Mouse (Mus musculus) lung, adult 2 months (tissue): ENCODE results near the gene Gm49322. TPM values are rescaled to one million over a fixed set of nuclear protein-coding genes. Genes with fewer than 3 reads are reported as not detected.

Experiments
- DNase-seq: peaks from one replicate; pipeline ENCODE4 v3.0.0; 2022
- H3K4me1 ChIP-seq: fragments of 200-500 bp; 2 replicates; pipeline ENCODE4 v1.6.1; 2011; ENCODE audit warnings: low read length; ENCODE audit not compliant: control insufficient read depth, insufficient read depth
- H3K4me3 ChIP-seq: fragments of 200-500 bp; replicated peaks from 2 replicates; pipeline ENCODE3; 2011; ENCODE audit warnings: low read depth, mild to moderate bottlenecking, control low read depth, low read length; ENCODE audit errors: extremely low read depth
- CTCF ChIP-seq: fragments of 200-500 bp; IDR thresholded peaks from 2 replicates; pipeline ENCODE4 v1.5.1; 2011; ENCODE audit warnings: mild to moderate bottlenecking, low read length, control low read depth; ENCODE audit not compliant: insufficient read depth
- POLR2A ChIP-seq: fragments of 200-500 bp; IDR thresholded peaks from 2 replicates; pipeline ENCODE4 v1.6.1; 2011; ENCODE audit warnings: low read depth, mild to moderate bottlenecking, control low read depth, low read length, borderline replicate concordance; ENCODE audit errors: extremely low read depth
- WGBS: fragments of 180-500 bp; shearing (Covaris S2); methylation state at CpG from one replicate; pipeline ENCODE4 v1.1.7; 2018; 5-methylcytosine and 5-hydroxymethylcytosine counted together
- polyA plus RNA-seq: library from polyadenylated mRNA; depleted of rRNA; stranded (reverse); fragments of >200 nt; gene quantifications from 2 replicates; pipeline ENCODE4 v1.2.3, GENCODE M21; 2012

Gene Gm49322
- polyA plus RNA-seq, 1 experiment, result 2.2 TPM

- no peak for DNase-seq
- 88% methylated on average over 2 of the region's 2 CpGs for WGBS
- H3K4me3 ChIP-seq, result no peak overlapping the region
- TF ChIP-seq CTCF, result no peak
- no peak for TF ChIP-seq POLR2A
- H3K4me1 ChIP-seq, result 0 out of 2 replicates have a peak, but pooled peaks cover 2% of the 10 kb centered on the region
Measured at GRCm38 (mm10) chr10:80572477-80572876, 33.3 kb upstream of the Gm49322 start.

- TF ChIP-seq POLR2A, result no peak
- no peak for TF ChIP-seq CTCF
- Histone ChIP-seq H3K4me3 (no peak overlapping the region), H3K4me1 (0 out of 2 replicates have a peak, but pooled peaks cover 2% of the 10 kb centered on the region)
- WGBS, result 64% methylated on average over 9 of the region's 9 CpGs
- no peak for DNase-seq
Measured at GRCm38 (mm10) chr10:80573944-80574343, 31.9 kb upstream of the Gm49322 start.

GRCm38 (mm10) chr10:80574896-80575295 lies 30.9 kb upstream of the Gm49322 start:
- H3K4me3 ChIP-seq, result no peak overlapping the region
- DNase-seq, result no peak
- WGBS, result 70% methylated on average over 3 of the region's 3 CpGs
- TF ChIP-seq CTCF, result no peak
- no peak for TF ChIP-seq POLR2A
- H3K4me1 ChIP-seq, result 0 out of 2 replicates have a peak, but pooled peaks cover 2% of the 10 kb centered on the region

- Histone ChIP-seq H3K4me1 (0 out of 2 replicates have a peak, but pooled peaks cover 2% of the 10 kb centered on the region), H3K4me3 (peak overlapping the region; percentile 62)
- 13% methylated on average over 17 of the region's 17 CpGs for WGBS
- TF ChIP-seq POLR2A, result no peak
- TF ChIP-seq CTCF, result no peak
- no peak for DNase-seq
Measured at GRCm38 (mm10) chr10:80575925-80576324, 29.9 kb upstream of the Gm49322 start.

- peak overlapping the region; percentile 81 for H3K4me3 ChIP-seq
- peak; percentile 60 for DNase-seq
- TF ChIP-seq POLR2A, result no peak
- TF ChIP-seq CTCF, result no peak
- under 1% methylated on average over 90 of the region's 96 CpGs for WGBS
- H3K4me1 ChIP-seq, result no peaks in the 10 kb centered on the region
Measured at GRCm38 (mm10) chr10:80576351-80577194, 29.2 kb upstream of the Gm49322 start.

GRCm38 (mm10) chr10:80577195-80578130 lies 28.4 kb upstream of the Gm49322 start, which contains the start of gene Klf16:
Gene Klf16 (minus strand): TSS chr10:80577321.
- TF ChIP-seq POLR2A, result peak; percentile 93; the same call in 1 of the 2 replicates
- no peak for TF ChIP-seq CTCF
- peak; percentile 99 for DNase-seq
- under 1% methylated on average over 84 of the region's 97 CpGs for WGBS
- Histone ChIP-seq H3K4me3 (peak within 1 kb of the TSS; percentile 90), H3K4me1 (no peaks in the 10 kb centered on the region)

- no peaks in the 10 kb centered on the region for H3K4me1 ChIP-seq
- no peak for TF ChIP-seq POLR2A
- TF ChIP-seq CTCF, result peak; percentile 71
- H3K4me3 ChIP-seq, result peak overlapping the region; percentile 90
- peak; percentile 80 for DNase-seq
- WGBS, result under 1% methylated on average over 29 of the region's 29 CpGs
Measured at GRCm38 (mm10) chr10:80578131-80578750, 27.6 kb upstream of the Gm49322 start.

GRCm38 (mm10) chr10:80578911-80579310 lies 26.9 kb upstream of the Gm49322 start:
- Histone ChIP-seq H3K4me3 (no peak overlapping the region), H3K4me1 (peaks cover 2% of the 10 kb centered on the region; the same call in 1 of the 2 replicates)
- no peak for DNase-seq
- TF ChIP-seq POLR2A, result no peak
- TF ChIP-seq CTCF, result peak; percentile 55
- 9% methylated on average over 8 of the region's 8 CpGs for WGBS

GRCm38 (mm10) chr10:80583047-80583446 lies 22.8 kb upstream of the Gm49322 start:
- H3K4me1 ChIP-seq, result peaks cover 26% of the 10 kb centered on the region
- no peak overlapping the region for H3K4me3 ChIP-seq
- no peak for TF ChIP-seq POLR2A
- TF ChIP-seq CTCF, result no peak
- DNase-seq, result no peak
- WGBS, result 71% methylated on average over 5 of the region's 5 CpGs

GRCm38 (mm10) chr10:80584045-80584488 lies 21.8 kb upstream of the Gm49322 start:
- no peak overlapping the region for H3K4me3 ChIP-seq
- TF ChIP-seq CTCF (no peak), POLR2A (no peak)

More at GRCm38 (mm10) chr10:80584045-80584488, 21.8 kb upstream of the Gm49322 start:
- WGBS, result 42% methylated on average over 12 of the region's 12 CpGs
- H3K4me1 ChIP-seq, result peaks cover 28% of the 10 kb centered on the region
- peak; percentile 5 for DNase-seq
